Mouse (Mus musculus) testis, adult 10 weeks (tissue): Measurements from ENCODE around the gene Tpd52l2. TPM values are rescaled to one million over a fixed set of nuclear protein-coding genes. Genes with fewer than 3 reads are reported as not detected.

Source experiments
- polyA plus RNA-seq: library from polyadenylated mRNA; stranded (reverse); fragments of 350-450 nt; fragmentation: Illumina TruSeq; extraction: RNeasy Lipid Tissue Mini Kit (QIAGEN cat#74804); gene quantifications from one replicate; pipeline ENCODE4 v1.2.3, GENCODE M21; 2014; ENCODE audit warnings: low read depth, low replicate concordance

Gene Tpd52l2
- 13.2 TPM for polyA plus RNA-seq

DNA sequence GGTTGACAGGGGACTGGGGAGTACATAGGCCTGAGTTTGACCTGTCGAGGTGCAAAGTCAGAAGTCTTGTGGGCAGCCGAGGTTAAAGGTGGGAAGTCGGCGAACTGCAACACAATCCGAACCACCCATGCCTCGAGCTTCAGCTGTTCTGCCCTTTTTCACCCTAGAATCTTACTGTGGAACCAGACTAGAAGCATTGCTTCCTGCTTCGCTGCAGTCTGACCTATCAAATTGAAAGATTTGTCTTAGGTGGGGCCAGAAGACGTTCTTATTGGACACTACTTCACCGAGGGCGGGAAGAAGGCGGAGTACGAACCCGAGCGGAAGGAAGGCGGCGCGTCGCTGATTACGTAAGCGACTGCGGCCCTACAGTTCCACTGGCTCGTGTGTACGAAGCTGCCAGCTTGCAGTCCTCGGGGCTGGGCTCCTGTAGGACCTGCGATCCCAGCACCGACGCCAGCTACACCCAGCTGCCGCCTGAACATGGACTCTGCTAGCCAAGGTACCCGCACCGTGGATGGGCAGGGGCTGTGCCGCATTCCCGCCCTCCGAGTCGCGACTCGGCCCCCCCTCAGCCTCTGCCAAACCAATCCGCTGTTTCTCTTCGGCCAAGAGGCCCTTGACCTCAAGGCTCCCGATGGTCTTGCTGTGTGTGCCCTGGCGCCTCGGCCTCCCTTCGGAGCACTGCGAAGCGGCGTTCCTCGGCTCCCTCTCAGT lies at the start of gene Tpd52l2:
TSS of gene Tpd52l2 (plus strand) at position 312 of the 717 bp plus-strand sequence.

DNA sequence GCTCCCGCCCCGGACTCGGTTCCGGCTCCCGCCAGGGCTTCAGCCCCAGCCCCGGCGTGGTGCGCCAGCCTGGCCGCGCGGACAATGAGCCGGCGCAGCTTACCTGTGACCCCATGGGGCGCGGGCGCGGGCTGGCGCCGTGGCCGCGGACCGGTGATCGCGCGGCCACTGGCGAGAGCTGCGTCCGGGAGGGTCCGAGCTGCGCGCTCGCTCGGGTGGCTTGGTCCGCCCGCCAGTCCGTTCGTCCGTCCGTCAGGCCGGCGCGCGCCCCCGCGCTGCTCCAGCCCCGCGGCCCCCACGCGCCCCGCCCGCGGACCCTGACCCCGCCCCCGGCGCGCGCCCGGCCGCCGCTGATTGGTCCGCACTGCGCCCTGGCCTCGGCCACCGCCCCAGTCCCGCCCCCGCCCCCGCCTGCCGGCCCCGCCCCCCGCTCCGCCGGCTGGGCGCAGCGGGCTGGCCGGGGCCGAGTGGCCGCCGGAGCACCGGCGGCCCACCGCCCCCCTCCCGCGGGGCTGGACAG lies 37.7 kb upstream of the Tpd52l2 start, which contains the start of gene Zbtb46:
TSS of gene Zbtb46 (minus strand) at position 274 of the 520 bp plus-strand sequence.

DNA sequence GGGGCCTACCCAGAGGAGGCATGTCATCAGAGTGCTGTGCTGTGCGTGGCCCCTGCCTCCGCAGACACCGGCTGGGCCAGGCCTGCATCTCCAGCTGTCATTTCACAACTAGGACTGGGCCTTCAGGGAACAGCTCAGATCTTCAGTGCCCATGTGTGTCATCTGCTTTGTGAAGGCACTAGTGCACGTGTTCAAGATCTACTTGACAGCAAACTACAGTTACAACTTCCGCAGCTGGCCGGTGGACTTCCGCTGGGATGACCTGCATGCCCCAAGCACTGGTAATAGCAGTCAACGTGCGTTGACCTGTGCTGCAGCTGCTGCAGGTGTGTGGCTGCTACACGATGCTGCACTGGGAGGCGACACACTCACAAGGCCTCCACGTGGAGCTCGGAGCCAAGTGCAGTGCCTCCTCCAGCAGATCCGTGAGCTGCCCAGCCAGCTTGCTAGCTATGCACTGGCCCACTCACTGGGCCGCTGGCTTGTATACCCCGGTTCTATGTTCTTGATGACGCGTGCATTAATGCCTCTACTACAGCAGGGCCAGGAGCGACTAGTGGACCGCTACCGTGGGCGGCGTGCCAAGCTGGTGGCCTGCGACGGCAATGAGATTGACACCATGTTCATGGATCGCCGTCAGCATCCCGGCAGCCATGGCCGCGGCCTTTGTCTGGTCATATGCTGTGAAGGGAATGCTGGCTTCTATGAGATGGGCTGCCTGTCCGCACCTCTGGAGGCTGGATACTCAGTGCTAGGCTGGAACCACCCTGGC lies 3.6 kb upstream of the Tpd52l2 start, which contains the start of gene Abhd16b:
TSS of gene Abhd16b (plus strand) at position 51 of the 772 bp plus-strand sequence.

DNA sequence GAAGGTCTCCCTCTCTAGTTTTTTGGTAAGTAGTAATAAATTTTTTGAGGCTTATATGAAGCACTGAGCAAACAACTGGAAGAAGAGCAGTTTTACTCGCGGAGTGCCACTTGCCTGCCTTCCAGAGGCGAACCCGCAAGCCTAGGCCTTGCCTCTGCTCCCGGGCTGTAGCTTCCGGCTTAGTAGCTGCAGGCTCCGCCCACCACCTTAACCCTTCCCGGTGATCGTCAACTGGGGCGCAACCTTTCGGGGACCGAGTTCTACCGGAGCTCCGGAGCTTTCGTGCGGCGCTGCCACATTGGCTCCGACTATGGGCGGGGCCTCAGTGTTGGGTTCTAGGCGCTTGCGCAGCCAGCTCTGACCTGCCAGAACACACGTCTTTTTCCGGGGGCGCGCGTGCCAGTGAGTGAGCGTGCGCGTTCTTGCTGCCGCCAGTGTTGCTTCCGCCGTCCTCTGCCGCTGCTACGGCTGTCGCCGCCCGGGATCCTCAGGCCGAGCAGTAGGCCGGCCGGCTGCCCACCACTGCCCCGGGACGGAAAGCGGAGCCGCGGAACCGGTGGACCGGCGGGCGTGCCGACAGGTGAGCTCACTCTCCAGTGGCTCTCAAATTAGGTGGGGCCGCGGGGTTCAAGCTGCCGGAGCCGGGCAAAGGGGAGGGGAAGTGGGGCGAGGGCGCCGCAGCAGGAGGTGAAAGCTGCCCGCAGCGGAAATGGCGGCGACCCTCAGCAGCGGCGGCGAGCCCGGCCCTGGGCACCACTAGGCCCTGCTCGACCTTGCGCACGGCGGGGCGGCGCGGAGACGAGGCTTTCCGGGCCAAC lies 23.4 kb downstream of the Tpd52l2 start, which contains the start of gene Dnajc5:
TSS of gene Dnajc5 (plus strand) at position 368 of the 818 bp plus-strand sequence.

Other genes with a start within 250 kb of the Tpd52l2 start
- 3.8 TPM for gene Gmeb2, start 209.1 kb upstream of the Tpd52l2 start, polyA plus RNA-seq
- gene Stmn3, start 182.6 kb upstream of the Tpd52l2 start, polyA plus RNA-seq: not detected
- gene Rtel1, start 177.4 kb upstream of the Tpd52l2 start, polyA plus RNA-seq: 22.7 TPM
- 0.88 TPM for gene Zgpat, start 132.2 kb upstream of the Tpd52l2 start, polyA plus RNA-seq
- 36.4 TPM for gene Arfrp1, start 131.7 kb upstream of the Tpd52l2 start, polyA plus RNA-seq
- 0.50 TPM for gene Lime1, start 117.1 kb upstream of the Tpd52l2 start, polyA plus RNA-seq
- gene Zbtb46, start 37.7 kb upstream of the Tpd52l2 start, polyA plus RNA-seq: 2.3 TPM
- gene Abhd16b, start 3.9 kb upstream of the Tpd52l2 start, polyA plus RNA-seq: 9.6 TPM
- gene Dnajc5, start 23.3 kb downstream of the Tpd52l2 start, polyA plus RNA-seq: 16.9 TPM
- gene Uckl1, start 87.8 kb downstream of the Tpd52l2 start, polyA plus RNA-seq: 6.7 TPM
- gene Prpf6, start 94.7 kb downstream of the Tpd52l2 start, polyA plus RNA-seq: 25.6 TPM
- gene Zfp512b, start 95.7 kb downstream of the Tpd52l2 start, polyA plus RNA-seq: 13.4 TPM
- gene Samd10, start 102.1 kb downstream of the Tpd52l2 start, polyA plus RNA-seq: 14.0 TPM
- not detected for gene Gm29797, start 159.9 kb downstream of the Tpd52l2 start, polyA plus RNA-seq
- 0.13 TPM for gene Sox18, start 174.5 kb downstream of the Tpd52l2 start, polyA plus RNA-seq
- gene Tcea2, start 183.2 kb downstream of the Tpd52l2 start, polyA plus RNA-seq: 73.6 TPM
- 8.8 TPM for gene Rgs19, start 196.8 kb downstream of the Tpd52l2 start, polyA plus RNA-seq
- gene Lkaaear1, start 201.3 kb downstream of the Tpd52l2 start, polyA plus RNA-seq: 0.90 TPM
- 2.3 TPM for gene Oprl1, start 217.9 kb downstream of the Tpd52l2 start, polyA plus RNA-seq